Mouse (Mus musculus) embryo, embryonic 11 days (tissue): ENCODE results near the gene Mpp2.

Source experiments
- DNase-seq: peaks from one replicate; pipeline ENCODE4 v3.0.0-alpha.2; 2015

Gene Mpp2

DNA sequence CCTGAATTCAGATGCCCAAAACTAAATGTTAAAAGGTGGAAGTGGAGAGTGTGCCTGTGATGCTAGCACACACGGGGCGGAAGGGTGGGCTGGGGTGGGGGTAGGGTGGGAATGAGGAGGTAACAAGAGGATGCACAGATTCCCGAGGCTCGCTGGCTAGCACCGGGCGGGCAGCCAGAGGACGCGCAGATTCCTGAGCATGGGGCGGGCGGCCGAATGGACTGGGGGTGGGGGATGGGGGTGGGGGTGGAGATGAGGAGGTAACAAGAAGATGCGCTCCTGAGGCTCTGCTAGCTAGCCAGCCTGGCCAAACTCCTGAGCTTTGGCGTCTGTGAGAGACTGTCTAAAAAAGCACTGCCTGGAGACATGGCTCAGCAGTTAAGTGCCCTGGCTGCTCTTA, 17.9 kb downstream of the Mpp2 start:
- DNase-seq = peak; percentile 52

- no peak for DNase-seq
Measured at GRCm38 (mm10) chr11:102069633-102070032, 18.7 kb downstream of the Mpp2 start.

- DNase-seq = peak; percentile 29
Measured at GRCm38 (mm10) chr11:102068969-102069368, 19.3 kb downstream of the Mpp2 start.

GRCm38 (mm10) chr11:102063076-102063475, 25.2 kb downstream of the Mpp2 start:
- no peak for DNase-seq

GRCm38 (mm10) chr11:102061941-102062473, 26.3 kb downstream of the Mpp2 start:
- DNase-seq = no peak

- peak; percentile 80 for DNase-seq
Measured at GRCm38 (mm10) chr11:102061236-102061940, 26.9 kb downstream of the Mpp2 start.

DNA sequence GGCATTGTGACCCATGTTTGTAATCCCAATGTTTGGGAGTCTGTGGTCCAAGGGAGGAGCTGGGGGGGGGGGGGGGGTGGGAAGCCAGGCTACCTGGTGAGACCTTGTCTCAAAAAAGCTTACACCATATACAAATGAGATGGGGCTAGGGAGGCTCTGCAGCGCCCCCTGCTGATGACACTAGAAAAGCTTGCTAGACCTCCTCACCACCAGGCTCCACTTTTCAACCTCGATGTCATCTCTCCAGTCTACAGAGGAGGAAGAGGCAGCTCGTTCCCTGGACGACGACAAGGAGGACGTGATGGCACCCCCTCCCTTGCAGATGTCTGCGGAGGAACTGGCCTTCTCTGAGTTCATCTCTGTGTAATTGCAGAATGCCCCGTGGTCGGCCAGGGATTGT, 34.5 kb downstream of the Mpp2 start:
- DNase-seq = peak; percentile 68

GRCm38 (mm10) chr11:102053183-102053582, 35.1 kb downstream of the Mpp2 start:
- DNase-seq = no peak

- DNase-seq = no peak
Measured at GRCm38 (mm10) chr11:102052697-102053096, 35.6 kb downstream of the Mpp2 start.

DNA sequence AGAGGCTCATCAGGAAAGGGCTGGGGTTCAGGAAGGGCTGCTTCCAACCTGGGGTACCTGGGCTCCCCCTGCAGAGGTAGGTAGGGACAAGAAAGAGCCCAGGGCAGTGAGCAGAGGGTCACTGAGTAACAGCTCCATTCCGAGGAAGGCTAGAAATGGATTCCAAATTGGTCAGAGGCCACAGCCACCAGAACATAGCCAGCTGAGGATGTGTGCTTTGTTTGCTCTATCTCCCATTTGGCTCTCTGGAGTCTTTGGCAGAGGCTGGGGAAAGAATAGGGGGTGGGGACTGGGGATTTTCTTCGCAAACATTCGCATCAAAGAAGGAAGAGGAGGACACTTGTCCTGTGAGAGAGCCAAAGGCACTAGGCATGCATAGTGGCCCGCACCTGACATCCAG, 36.4 kb downstream of the Mpp2 start:
- DNase-seq = no peak

DNA sequence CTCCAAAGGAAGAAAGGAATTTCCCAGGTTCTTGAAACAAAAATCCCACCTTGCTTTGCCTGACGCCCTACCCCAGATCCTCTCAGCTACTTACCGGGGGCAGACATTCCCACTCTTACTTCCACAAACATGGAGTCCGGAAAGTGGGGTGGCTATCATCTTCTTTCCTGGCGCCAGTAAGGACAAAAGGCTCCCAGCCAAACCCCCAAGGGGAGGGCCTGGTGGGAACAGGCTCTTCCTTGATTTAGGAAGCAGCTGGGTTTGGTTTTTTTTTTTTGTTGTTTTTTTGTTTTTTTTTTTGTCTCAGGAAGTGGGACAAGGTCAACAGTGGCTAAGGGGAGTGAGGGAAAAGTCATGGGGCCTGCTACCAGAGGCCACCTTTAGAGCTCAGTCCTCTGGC, 36.8 kb downstream of the Mpp2 start:
- DNase-seq = no peak

DNA sequence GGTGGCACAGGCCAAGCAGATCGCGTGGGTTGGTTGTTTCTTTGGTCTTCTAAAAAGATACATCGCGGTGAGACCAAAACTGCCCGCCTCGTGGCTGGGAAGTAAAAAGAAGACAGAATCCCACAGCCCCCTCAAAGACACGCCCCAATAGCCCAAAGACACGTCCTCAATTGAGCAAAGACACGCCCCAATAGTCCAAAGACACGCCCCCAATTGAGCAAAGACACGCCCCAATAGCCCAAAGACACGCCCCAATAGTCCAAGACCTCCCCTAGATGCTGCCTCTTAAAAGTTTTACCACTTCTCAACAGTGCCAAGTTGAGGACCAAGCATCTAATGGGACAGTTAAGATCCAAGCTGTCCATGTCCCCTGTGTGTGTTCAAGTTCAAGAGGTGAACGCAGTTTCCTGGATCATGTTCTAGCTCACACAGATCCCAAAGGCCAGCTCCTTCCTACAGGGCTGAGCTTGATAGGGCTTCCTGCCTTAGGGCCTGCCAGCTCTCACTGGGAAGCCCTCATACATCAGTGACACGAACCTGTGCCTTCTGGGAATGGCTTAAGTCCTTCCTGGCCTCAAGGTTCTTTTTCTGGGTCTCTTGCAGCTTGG, 38.3 kb downstream of the Mpp2 start:
- no peak for DNase-seq

DNA sequence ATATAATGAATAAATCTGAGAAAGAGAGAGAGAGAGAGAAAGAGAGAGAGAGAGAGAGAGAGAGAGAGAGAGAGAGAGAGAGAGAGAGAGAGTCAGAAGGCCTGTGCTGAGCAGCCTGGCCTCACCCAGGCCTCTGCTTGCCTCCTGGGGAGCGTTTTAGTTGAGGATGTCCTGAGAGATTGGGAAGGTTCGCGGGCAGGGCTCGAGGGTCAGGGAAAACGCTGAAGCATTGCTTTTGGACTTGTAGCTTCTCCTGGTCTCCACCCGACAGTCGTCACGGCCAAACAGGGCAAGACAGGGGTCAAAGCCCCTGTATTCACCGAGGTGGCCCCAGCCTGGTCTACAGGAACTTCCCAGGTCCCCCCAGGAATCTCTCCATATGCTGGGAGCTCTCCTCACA, 41.7 kb downstream of the Mpp2 start:
- no peak for DNase-seq

- DNase-seq = no peak
Measured at GRCm38 (mm10) chr11:102044691-102045212, 43.6 kb downstream of the Mpp2 start.

DNA sequence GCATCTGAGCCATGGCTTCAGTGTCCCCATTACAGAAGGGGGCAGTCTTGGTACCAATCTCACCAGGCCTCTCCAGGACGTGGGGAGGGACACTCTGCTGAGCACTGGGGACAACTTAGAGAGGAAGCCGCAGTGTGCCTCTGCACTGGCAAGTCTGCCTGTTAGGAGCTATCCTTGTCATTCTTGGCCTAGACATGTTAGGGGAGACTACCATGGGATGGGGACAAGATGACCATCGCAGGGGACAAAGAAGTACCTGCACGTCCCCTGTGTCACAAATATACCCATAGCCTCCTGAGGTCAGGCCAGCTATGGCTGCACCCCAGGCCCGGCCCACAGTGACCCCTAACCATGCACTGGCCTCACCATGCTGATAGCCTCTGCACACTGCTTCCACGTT, 44.9 kb downstream of the Mpp2 start:
- DNase-seq = no peak

GRCm38 (mm10) chr11:102042971-102043370, 45.3 kb downstream of the Mpp2 start:
- no peak for DNase-seq

DNA sequence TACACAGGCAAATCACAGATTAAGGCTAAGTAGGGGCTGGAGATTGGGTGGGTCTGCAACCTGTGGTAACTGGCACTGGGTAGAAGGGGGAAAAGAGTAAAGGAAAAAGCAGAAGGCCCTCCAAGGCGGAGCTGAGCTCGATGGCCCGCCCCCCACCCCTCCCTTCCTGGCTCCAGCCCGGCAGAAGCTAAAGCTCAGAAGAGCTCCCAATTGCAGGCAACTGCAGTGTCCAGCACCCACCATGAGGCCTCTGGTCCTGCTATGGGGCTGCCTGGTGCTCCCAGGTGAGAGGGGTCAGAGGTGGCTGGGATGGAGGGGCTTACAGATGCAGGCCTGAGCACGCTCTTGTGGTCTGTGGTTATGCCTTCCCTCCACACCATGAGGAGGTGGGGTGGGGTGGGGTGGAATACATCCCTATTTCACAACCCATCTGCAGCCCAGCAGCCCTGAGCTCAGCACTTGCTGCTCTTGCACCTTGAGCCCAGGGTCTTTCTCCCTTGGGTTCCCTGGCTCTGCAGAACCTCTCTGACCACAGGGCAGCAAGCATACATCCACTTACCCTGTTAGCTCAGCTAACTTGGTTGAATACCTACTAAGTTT, 46.9 kb downstream of the Mpp2 start, which contains the start of gene Cd300lg:
Gene Cd300lg, plus strand, starts transcription at position 160 of the 600 bp plus-strand sequence.
- DNase-seq = no peak

DNA sequence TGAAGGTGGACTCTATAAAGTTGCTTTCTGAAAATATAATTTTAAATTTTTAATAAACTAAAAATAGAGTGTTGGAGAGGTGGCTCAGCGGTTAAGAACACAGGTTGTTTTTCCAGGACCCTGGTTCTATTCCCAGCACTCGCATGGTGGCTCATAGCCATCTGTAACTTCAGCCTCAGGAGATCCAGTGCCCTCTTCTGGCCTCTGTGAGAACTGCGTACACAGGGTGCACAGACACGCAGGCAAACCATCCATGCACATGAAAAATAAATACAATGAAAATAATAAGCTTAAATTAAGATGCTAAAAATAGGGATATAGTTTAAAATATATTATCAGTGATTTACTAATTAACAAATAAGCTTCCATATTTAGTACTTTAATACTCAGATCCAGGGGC, 47.7 kb downstream of the Mpp2 start:
- DNase-seq = no peak

DNA sequence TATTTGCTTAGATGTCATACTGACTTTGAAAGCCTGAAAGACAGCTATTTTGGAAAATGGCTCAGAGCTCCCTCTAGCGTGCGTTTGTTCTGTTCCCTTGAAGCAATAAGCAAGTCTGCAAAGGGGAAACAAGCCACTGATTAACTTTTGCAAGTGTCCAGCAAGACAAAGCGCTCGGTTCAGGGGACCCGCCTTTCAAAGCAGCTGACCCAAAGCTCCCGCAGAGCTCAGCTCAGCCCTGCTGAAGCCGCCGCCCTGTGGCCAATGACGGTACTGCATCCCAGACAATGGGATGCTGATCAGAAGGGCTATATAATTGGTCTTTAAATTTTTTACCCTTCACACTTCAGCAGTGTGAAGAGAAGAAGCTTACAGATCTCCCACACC, 48.2 kb downstream of the Mpp2 start:
- peak; percentile 93 for DNase-seq

DNA sequence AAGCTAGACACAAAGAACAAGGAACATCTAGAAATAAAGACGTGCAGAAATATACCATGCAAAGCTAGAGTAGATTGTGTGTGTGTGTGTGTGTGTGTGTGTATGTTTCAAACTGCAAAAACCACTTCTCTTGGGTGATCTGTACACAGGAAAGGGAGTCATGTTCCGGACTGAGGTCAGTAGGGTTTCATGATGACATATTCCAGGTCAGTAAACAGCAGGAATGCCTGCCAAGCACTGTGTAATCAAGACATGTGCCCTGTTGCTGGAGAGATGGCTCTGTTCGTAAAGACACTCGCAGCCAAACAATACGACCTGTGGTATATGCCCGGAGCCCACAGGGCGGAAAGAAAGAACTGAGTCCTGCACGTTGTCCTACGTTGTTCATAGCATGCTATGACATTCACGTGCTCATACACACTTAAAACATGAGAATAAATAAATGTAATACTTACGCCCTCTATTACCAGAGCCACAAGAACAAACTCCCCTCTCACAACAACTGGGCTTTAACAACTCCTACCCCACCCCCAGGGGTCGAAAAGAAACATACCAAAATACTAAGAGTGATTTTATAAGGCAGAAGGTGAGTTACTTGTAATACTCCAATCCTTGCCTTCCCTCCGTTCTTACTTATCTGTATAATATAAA, 48.7 kb downstream of the Mpp2 start:
- DNase-seq = no peak

DNA sequence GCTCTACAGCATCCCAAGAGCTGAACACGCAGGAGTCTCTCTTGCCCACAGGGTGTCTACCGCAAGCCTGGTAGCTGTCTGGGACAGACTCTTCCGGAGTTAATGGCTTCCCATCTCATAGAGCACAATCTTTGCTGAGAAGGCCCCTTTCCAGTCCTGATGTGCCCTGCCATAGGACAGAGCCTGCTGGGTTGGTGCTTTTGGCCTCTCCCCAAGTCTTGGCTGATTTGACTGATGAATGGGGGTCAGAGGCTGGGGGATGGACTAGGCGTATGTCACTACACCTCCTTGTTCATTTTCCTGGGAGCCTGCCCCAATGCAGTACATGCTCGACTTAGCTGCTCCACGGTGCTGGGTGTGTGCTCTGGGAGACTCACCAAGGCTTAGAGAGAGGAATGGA, 50.5 kb downstream of the Mpp2 start:
- no peak for DNase-seq

GRCm38 (mm10) chr11:102036336-102036735, 52.0 kb downstream of the Mpp2 start:
- no peak for DNase-seq

DNA sequence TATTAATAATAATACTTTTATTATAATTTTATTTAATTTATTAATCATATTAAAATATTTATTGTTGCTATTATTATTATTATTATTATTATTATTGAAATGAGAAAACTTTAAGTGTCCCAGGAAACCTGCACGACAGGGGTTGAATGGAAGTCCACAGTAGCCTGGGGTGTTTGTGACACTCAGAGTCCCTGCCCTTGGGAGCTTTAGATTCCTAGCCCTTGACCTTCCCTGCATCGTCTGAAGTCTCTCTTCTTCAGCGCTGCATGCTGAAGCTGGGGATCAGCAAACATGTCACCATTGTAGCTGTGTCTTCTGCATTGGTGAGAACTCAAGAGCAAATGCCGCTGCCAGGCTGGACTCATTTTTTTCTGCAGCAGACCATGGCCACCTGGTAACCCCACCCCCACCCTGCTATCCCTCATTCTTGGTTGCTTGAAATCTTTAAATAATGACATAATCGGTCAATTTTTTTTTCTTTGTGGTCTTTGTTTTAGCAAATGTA, 52.8 kb downstream of the Mpp2 start:
- DNase-seq = no peak
